Mouse (Mus musculus): ENCODE data around the gene Slc5a4a. TPM values are rescaled to one million over a fixed set of nuclear protein-coding genes. Genes with fewer than 3 reads are reported as not detected.

Gene Slc5a4a
- total and polyA plus RNA-seq, 3 experiments = not detected

GRCm38 (mm10) chr10:76201978-76202377, 54.7 kb downstream of the Slc5a4a start:
- H3K79me2 ChIP-seq (replicated peaks; ENCODE audit: control insufficient read depth, extremely low read depth, insufficient read depth, poor library complexity, severe bottlenecking) = no peaks in the 10 kb centered on the region
- no peaks in the 10 kb centered on the region for H3K27me3 ChIP-seq (replicated peaks)
- dilution Hi-C loops (cut with MboI; ENCODE audit: extremely low pct_ligation_motif_present, extremely low pct_unique_long_range_greater_than_20kb, low sequenced_read_pairs) = no loop called here
- H3K9ac ChIP-seq (ENCODE audit: insufficient read depth, low read depth) = no peak overlapping the region
- H3K4me1 ChIP-seq (ENCODE audit: control insufficient read depth in 1 of 2, insufficient read depth in 2 of 2) = 0 out of 4 replicates have a peak, but pooled peaks cover 0 to 4% of the 10 kb centered on the region in 2 experiments
- H3K9me3 ChIP-seq (replicated peaks; ENCODE audit: low read length) = no peaks in the 10 kb centered on the region
- no peak overlapping the region for H3K4me3 ChIP-seq (replicated peaks in 1 of 3; ENCODE audit: low read depth in 2 of 3, low read length in 2 of 3, poor library complexity in 1 of 3)
- H3K27ac ChIP-seq (ENCODE audit: insufficient read depth, low read depth) = no peak overlapping the region
- TF ChIP-seq POLR2A (IDR thresholded peaks at IDR 0.05; ENCODE audit: low read depth, low read length) (no peak), RAD21 (IDR thresholded peaks at IDR 0.05; ENCODE audit: low read depth, low read length) (peak; percentile 65), MXI1 (IDR thresholded peaks at IDR 0.05; ENCODE audit: low read depth, low read length) (no peak), MYC (IDR thresholded peaks at IDR 0.05; ENCODE audit: low read depth, low read length) (no peak), ETS1 (conservative IDR thresholded peaks at IDR 0.05; ENCODE audit: low read depth, low read length) (no peak), PAX5 (IDR thresholded peaks at IDR 0.05; ENCODE audit: low read length) (no peak), ZC3H11A (IDR thresholded peaks at IDR 0.05; ENCODE audit: low read depth, low read length) (no peak), SMC3 (IDR thresholded peaks at IDR 0.05; ENCODE audit: low read depth, low read length) (peak; percentile 73), CTCF (conservative IDR thresholded peaks at IDR 0.05 in 1 of 2, IDR thresholded peaks at IDR 0.05 in 1 of 2; ENCODE audit: low read depth in 2 of 2, low read length in 2 of 2) (peak; percentile 65 to 79), BHLHE40 (IDR thresholded peaks at IDR 0.05; ENCODE audit: low read depth, low read length) (no peak), ZKSCAN1 (IDR thresholded peaks at IDR 0.05; ENCODE audit: borderline replicate concordance, low read depth, low read length) (no peak), EP300 (IDR thresholded peaks at IDR 0.05; ENCODE audit: low read length) (no peak), TCF12 (IDR thresholded peaks at IDR 0.05; ENCODE audit: low read depth, low read length) (no peak), HCFC1 (IDR thresholded peaks at IDR 0.05; ENCODE audit: low read depth, low read length) (no peak), MAX (IDR thresholded peaks at IDR 0.05; ENCODE audit: low read length) (no peak), KAT2A (IDR thresholded peaks at IDR 0.05; ENCODE audit: insufficient replicate concordance, low read length) (no peak), USF1 (IDR thresholded peaks at IDR 0.05; ENCODE audit: low read depth, low read length) (no peak)
- peaks cover 0 to 1% of the 10 kb centered on the region in 2 experiments for H3K36me3 ChIP-seq (replicated peaks in 1 of 2; ENCODE audit: control insufficient read depth in 1 of 2, insufficient read depth in 1 of 2, low read length in 1 of 2)
- DNase-seq (ENCODE audit: extremely low read depth) = peak; percentile 74
- in situ Hi-C loops (cut with MboI; ENCODE audit: low pct_ligation_motif_present, low pct_unique_long_range_greater_than_20kb, low sequenced_read_pairs) = loop anchor here (10.0 kb wide), 3 partner anchors 77 to 317 kb away; no protein-coding TSS in a partner anchor
- H3K4me2 ChIP-seq (ENCODE audit: insufficient read depth, low read depth, poor library complexity, severe bottlenecking) = no peak overlapping the region

- peak overlapping the region; percentile 39; the same call in 1 of the 2 replicates for H3K9ac ChIP-seq (ENCODE audit: insufficient read depth, low read depth)
- H3K4me3 ChIP-seq (replicated peaks in 1 of 3; ENCODE audit: low read depth in 2 of 3, low read length in 2 of 3, poor library complexity in 1 of 3) = peak overlapping the region in 2 of 3 experiments; percentile 10 to 50
- TF ChIP-seq RAD21 (IDR thresholded peaks at IDR 0.05; ENCODE audit: low read depth, low read length) (peak; percentile 51), CTCF (conservative IDR thresholded peaks at IDR 0.05 in 1 of 2, IDR thresholded peaks at IDR 0.05 in 1 of 2; ENCODE audit: low read depth in 2 of 2, low read length in 2 of 2) (peak; percentile 28 to 70; a peak in 3 of 4 replicates), SMC3 (IDR thresholded peaks at IDR 0.05; ENCODE audit: low read depth, low read length) (peak; percentile 42), NELFE (IDR thresholded peaks at IDR 0.05; ENCODE audit: low read depth, low read length) (no peak)
- 0 out of 4 replicates have a peak, but pooled peaks cover 0 to 4% of the 10 kb centered on the region in 2 experiments for H3K4me1 ChIP-seq (ENCODE audit: control insufficient read depth in 1 of 2, insufficient read depth in 2 of 2)
- DNase-seq (ENCODE audit: extremely low read depth) = peak; percentile 47
- H3K27ac ChIP-seq (ENCODE audit: insufficient read depth, low read depth) = no peak overlapping the region
- H3K27me3 ChIP-seq (replicated peaks) = no peaks in the 10 kb centered on the region
- H3K9me3 ChIP-seq (replicated peaks; ENCODE audit: low read length) = no peaks in the 10 kb centered on the region
- in situ Hi-C loops (cut with MboI; ENCODE audit: low pct_ligation_motif_present, low pct_unique_long_range_greater_than_20kb, low sequenced_read_pairs) = loop anchor here (10.0 kb wide), 3 partner anchors 79 to 319 kb away; no protein-coding TSS in a partner anchor
- H3K79me2 ChIP-seq (replicated peaks; ENCODE audit: control insufficient read depth, extremely low read depth, insufficient read depth, poor library complexity, severe bottlenecking) = no peaks in the 10 kb centered on the region
- peaks cover 4 to 15% of the 10 kb centered on the region in 2 experiments for H3K36me3 ChIP-seq (replicated peaks in 1 of 2; ENCODE audit: control insufficient read depth in 1 of 2, insufficient read depth in 1 of 2, low read length in 1 of 2)
- dilution Hi-C loops (cut with MboI; ENCODE audit: extremely low pct_ligation_motif_present, extremely low pct_unique_long_range_greater_than_20kb, low sequenced_read_pairs) = no loop called here
- peak overlapping the region; percentile 93 for H3K4me2 ChIP-seq (ENCODE audit: insufficient read depth, low read depth, poor library complexity, severe bottlenecking)
Measured at GRCm38 (mm10) chr10:76203798-76204283, 56.6 kb downstream of the Slc5a4a start.

Measured in CH12.LX (cell line).